Mouse (Mus musculus): ENCODE measurements around the gene Nadsyn1. TPM values are rescaled to one million over a fixed set of nuclear protein-coding genes. Genes with fewer than 3 reads are reported as not detected.

Gene Nadsyn1
- total RNA-seq, 4 experiments from 2014 or later, result 6.7 to 12.4 (median 7.3) TPM

DNA sequence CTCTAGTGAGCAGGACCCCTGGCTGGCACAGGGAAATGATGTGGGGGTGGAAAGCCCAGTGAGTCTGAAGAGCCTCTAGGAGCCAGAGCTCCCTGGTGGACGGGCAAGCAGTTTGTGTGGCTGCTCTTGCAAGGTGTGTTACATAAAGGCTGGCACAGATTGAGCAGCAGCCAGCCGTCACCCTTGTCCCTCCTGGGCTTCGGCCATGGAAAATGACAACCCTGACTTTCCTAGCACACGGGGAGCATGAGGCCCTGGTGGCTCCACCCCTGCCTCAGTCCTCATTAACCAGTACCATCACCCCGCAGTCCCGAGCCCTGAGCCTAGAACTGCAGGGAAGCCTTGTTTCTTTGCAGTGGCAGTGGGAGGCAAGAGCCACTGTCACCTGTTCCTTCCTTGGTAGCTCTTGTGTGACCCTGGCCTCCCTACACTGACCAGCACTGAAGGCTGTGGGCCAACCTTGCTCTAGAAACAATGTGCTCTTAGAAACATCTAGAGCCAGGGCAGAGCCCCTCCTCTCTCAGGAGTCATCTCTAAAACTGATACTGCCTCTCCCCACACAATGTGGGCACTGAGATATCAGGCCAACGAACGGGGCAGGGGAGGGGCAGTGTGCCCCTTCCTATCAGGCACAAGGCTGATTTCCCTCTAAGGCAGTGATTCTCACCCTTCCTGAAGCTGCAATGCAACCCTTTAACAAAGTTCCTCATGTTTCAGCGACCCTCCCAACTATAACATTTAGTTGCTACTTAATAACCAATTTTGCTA lies 67.1 kb downstream of the Nadsyn1 start:
- no peak for DNase-seq (ENCODE audit: low spot score in 2 of 2)

GRCm38 (mm10) chr7:143753990-143754715 lies 68.5 kb downstream of the Nadsyn1 start:
- DNase-seq (ENCODE audit: low spot score in 2 of 2), result no peak

GRCm38 (mm10) chr7:143752606-143753005 lies 70.0 kb downstream of the Nadsyn1 start:
- no peak for DNase-seq (ENCODE audit: low spot score in 2 of 2)

DNA sequence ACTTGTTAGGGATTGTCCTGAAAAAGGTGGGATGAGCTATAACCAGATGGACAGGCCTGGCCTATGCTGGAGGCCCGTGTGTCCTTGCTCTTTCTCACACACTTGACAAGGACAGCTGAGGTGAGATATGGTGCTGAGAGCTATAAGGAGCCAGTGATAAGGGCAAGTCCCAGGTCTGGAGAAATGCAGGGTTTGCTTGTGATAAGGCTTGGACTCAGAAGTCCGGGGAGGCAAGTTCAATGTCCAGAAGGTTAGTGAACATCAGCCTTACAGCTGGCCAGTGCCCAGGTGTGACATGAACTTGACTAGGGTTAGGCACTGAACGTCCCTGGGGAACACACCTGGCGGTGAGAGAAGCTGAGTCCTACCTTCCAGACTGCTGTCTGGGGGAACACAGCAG lies 70.6 kb downstream of the Nadsyn1 start:
- no peak for DNase-seq (ENCODE audit: low spot score in 2 of 2)

DNA sequence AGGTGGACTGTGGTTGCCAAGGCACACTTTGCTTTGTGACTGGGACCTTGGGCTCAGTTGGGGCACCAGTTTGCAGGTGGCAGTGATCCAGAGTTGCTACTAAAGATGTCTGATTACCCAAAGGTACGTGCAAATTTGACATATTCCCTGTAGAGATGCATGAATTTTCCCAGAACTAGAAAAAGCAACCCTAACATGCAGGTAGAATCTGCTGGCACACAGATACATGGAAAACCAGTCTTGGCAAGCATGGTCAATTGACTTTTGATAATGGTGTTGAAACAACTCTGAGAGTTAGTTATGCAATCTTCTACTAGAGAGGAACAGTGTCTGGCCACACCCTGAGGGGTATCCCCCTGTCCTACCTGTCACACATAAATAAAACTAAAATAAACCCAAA lies 71.3 kb downstream of the Nadsyn1 start:
- no peak for DNase-seq (ENCODE audit: low spot score in 2 of 2)

DNA sequence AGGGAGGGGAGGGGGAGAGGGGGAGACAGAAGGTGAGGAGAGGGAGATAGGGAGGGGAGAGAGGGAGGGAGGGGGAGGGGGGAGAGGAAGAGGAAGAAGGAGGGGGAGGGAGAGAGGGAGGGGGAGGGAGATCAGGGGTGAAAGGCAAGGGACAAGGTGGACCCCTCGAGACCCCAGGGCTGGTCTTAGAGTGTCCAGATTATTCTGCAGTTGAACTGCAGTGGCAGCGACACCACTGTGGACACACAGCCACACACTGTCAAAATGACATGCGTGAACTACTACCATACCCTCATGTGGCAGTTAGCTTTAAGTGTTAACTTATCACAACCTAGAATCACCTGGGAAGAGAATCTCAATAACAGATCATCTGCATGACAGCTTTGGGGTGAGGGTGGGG lies 73.6 kb downstream of the Nadsyn1 start:
- DNase-seq (ENCODE audit: low spot score in 2 of 2), result no peak

GRCm38 (mm10) chr7:143748041-143748868 lies 74.4 kb downstream of the Nadsyn1 start:
- peak; percentile 88 to 92 for DNase-seq (ENCODE audit: low spot score in 2 of 2)

Small RNAs within 50 kb of the gene (microRNA-seq; reads per million reads assigned to microRNA genes)
- gene Gm22064, result 0 reads per million in 2 experiments

Other genes starting within 250 kb of the Nadsyn1 start
- 10 to 100 TPM; 48.3 to 57.0 (median 53.5) TPM for gene Cars, start 222.8 kb downstream of the Nadsyn1 start, total RNA-seq (2022)
- gene Tnfrsf26, start 194.1 kb downstream of the Nadsyn1 start, total RNA-seq (2022), result under 1 TPM in 2 of 4 experiments, not detected in 2; 0.16 to 0.32 TPM
- gene Tnfrsf22, start 173.2 kb downstream of the Nadsyn1 start, total RNA-seq (2022), result 1 to 10 TPM; 1.7 to 2.6 (median 2.2) TPM
- 1 to 10 TPM; 1.3 to 2.7 (median 2.0) TPM for gene Tnfrsf23, start 137.0 kb downstream of the Nadsyn1 start, total RNA-seq (2022)
- 10 to 100 TPM; 20.0 to 24.8 (median 22.7) TPM for gene Osbpl5, start 65.9 kb downstream of the Nadsyn1 start, total RNA-seq (2022)
- gene Mrgprg, start 55.9 kb downstream of the Nadsyn1 start, total RNA-seq (2022), result not detected
- gene Mrgpre, start 38.3 kb downstream of the Nadsyn1 start, total RNA-seq (2022), result 1 to 10 TPM; 5.2 to 7.3 (median 6.9) TPM
- 10 to 100 TPM; 42.1 to 48.1 (median 44.7) TPM for gene Dhcr7, start 296 bp upstream of the Nadsyn1 start, total RNA-seq (2022)
- not detected for gene Gm498, start 44.0 kb upstream of the Nadsyn1 start, total RNA-seq (2022)
- gene Shank2, start 179.1 kb upstream of the Nadsyn1 start, total RNA-seq (2022), result 100 to 1,000 TPM; 100 to 137 (median 119) TPM